Mouse (Mus musculus): ENCODE data around the gene Bub1b. TPM values are rescaled to one million over a fixed set of nuclear protein-coding genes. Genes with fewer than 3 reads are reported as not detected.

Gene Bub1b
- polyA plus RNA-seq, 1 experiment, result 3.4 TPM

DNA sequence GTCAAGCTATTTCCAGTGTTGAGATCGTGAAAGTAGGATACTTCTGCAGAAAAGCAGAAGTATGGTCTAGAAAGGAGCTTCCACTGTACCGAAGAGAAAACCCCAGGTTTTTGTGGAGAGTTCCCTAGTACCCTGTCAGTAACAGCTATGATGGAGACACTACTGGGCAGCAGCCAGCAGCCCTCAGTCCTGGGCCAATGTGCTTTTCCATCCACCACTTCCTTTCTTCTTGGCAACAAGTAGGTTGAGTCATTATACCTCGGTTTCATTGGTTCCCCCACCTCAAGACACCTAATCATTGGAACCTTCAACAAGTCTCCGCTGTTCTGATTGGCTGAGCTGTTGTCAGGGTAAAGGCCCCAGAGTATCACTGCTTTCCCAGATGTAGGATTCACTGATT is 6.9 kb upstream of the Bub1b start:
- DNase-seq, result no peak
- Histone ChIP-seq H3K4me1 (ENCODE audit: control insufficient read depth, insufficient read depth, low read length) (no peaks in the 10 kb centered on the region), H3K27ac (ENCODE audit: insufficient read depth, low read length) (no peak overlapping the region), H3K27me3 (ENCODE audit: control insufficient read depth, insufficient read depth, low read length) (no peaks in the 10 kb centered on the region), H3K4me3 (replicated peaks; ENCODE audit: insufficient read depth, low read depth, low read length) (no peak overlapping the region)
- 87% methylated on average over 4 of the region's 4 CpGs for WGBS
- no peak for TF ChIP-seq POLR2A (IDR thresholded peaks at IDR 0.05; ENCODE audit: borderline replicate concordance, insufficient read depth, low read length)
- TF ChIP-seq CTCF (IDR thresholded peaks at IDR 0.05; ENCODE audit: borderline replicate concordance, insufficient read depth, low read depth, low read length), result no peak

DNA sequence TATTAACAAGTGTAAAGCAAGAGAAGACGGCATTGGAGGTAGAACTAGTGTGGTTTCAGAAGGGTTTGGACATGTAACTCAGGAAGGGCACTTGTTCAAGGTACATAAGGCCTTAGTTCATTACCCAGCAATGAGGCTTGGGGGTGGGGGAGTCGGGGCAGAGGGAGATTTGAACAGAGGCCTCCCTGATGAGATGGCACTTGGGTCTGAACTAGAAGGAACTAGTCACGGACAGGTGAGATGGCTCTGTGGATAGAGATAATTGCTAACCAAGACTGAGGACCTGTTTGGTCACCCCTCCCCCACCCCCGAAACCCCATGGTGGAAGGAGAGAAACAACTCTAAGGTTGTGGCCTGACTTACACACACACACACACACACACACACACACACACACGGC is 1.1 kb downstream of the Bub1b start:
- no peaks in the 10 kb centered on the region for H3K4me1 ChIP-seq (ENCODE audit: control insufficient read depth, insufficient read depth, low read length)
- no peaks in the 10 kb centered on the region for H3K27me3 ChIP-seq (ENCODE audit: control insufficient read depth, insufficient read depth, low read length)
- no peak overlapping the region for H3K27ac ChIP-seq (ENCODE audit: insufficient read depth, low read length)
- no peak overlapping the region for H3K4me3 ChIP-seq (replicated peaks; ENCODE audit: insufficient read depth, low read depth, low read length)
- 31% methylated on average over 5 of the region's 5 CpGs for WGBS
- DNase-seq, result no peak
- TF ChIP-seq CTCF (IDR thresholded peaks at IDR 0.05; ENCODE audit: borderline replicate concordance, insufficient read depth, low read depth, low read length) (no peak), POLR2A (IDR thresholded peaks at IDR 0.05; ENCODE audit: borderline replicate concordance, insufficient read depth, low read length) (no peak)

DNA sequence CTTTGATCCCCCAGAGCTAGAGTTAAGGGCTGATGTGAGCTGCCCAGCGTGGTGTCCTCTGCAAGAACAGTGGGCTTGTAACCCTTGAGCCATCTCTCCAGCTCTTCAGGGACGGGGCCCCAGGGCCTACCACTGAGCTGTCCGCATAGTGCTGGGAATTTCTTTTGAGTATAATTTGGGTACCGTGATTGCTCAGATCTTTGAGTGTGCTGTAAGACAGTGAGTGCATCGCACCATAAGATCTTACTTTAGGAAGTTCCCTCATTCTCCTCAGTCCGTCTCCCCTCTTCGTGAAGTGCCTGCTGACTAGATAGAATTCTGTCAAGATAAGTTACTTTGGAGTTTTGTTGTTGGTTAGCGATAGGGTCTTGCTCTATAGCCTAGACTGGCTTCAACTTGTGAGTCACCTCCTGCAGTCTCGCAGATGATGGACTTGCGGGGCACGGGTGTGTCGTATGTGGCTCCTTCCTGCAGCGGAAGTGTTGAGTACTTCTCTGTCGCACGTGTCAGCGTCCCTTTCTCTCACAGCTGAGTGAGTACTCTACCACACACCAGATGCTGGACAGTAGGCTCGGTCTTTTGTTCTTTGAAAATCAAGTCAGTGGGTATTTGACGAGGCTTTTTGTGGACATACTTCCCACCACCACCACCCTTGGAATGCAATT is 3.7 kb downstream of the Bub1b start:
- WGBS, result 65% methylated on average over 18 of the region's 18 CpGs
- Histone ChIP-seq H3K27me3 (ENCODE audit: control insufficient read depth, insufficient read depth, low read length) (no peaks in the 10 kb centered on the region), H3K4me1 (ENCODE audit: control insufficient read depth, insufficient read depth, low read length) (no peaks in the 10 kb centered on the region), H3K4me3 (replicated peaks; ENCODE audit: insufficient read depth, low read depth, low read length) (no peak overlapping the region), H3K27ac (ENCODE audit: insufficient read depth, low read length) (no peak overlapping the region)
- no peak for TF ChIP-seq CTCF (IDR thresholded peaks at IDR 0.05; ENCODE audit: borderline replicate concordance, insufficient read depth, low read depth, low read length)
- TF ChIP-seq POLR2A (IDR thresholded peaks at IDR 0.05; ENCODE audit: borderline replicate concordance, insufficient read depth, low read length), result no peak
- no peak for DNase-seq

DNA sequence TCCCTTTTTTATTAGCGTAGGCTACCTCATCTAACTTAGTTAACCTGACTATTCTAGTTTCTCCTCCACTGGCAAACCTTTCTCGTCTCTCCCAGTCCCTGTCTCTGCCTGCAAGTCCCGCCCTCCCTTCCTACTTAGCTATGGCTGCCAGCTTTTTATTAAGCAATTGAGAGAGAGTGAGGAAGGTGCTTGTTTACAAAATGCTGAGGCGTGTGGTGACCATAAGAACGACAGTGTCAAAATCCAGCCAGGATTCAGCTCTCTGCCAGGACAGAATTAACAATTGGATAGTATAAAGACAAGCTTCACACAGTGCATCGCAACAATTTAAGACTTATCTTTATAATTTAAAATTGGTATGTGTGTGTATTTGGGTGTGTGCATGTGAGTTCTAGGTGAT is 6.1 kb downstream of the Bub1b start:
- H3K4me1 ChIP-seq (ENCODE audit: control insufficient read depth, insufficient read depth, low read length), result no peaks in the 10 kb centered on the region
- H3K4me3 ChIP-seq (replicated peaks; ENCODE audit: insufficient read depth, low read depth, low read length), result no peak overlapping the region
- no peaks in the 10 kb centered on the region for H3K27me3 ChIP-seq (ENCODE audit: control insufficient read depth, insufficient read depth, low read length)
- TF ChIP-seq CTCF (IDR thresholded peaks at IDR 0.05; ENCODE audit: borderline replicate concordance, insufficient read depth, low read depth, low read length) (no peak), POLR2A (IDR thresholded peaks at IDR 0.05; ENCODE audit: borderline replicate concordance, insufficient read depth, low read length) (no peak)
- WGBS, result 85% methylated on average over 6 of the region's 6 CpGs
- H3K27ac ChIP-seq (ENCODE audit: insufficient read depth, low read length), result no peak overlapping the region
- no peak for DNase-seq

DNA sequence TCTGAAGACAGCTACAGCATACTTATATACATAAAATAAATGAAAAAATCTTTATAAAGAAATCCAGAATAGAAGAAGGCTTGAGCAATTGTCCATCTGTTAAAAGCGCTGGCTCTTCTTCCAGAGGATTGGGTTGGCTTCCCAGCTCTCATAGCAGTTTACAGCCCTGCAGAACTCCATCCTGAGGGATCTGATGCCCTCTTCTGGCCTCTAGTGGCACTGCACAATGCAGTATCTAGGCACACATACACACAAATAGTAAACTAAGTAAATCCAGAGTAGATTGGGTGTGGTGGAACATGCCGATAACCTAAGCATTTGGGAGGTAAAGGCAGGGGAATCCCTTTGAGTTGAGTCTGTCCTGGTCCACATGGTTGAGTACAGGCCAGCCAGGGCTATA is 8.0 kb downstream of the Bub1b start:
- H3K27ac ChIP-seq (ENCODE audit: insufficient read depth, low read length), result no peak overlapping the region
- peak; percentile 12 to 30 for DNase-seq
- H3K4me3 ChIP-seq (replicated peaks; ENCODE audit: insufficient read depth, low read depth, low read length), result no peak overlapping the region
- TF ChIP-seq POLR2A (IDR thresholded peaks at IDR 0.05; ENCODE audit: borderline replicate concordance, insufficient read depth, low read length) (no peak), CTCF (IDR thresholded peaks at IDR 0.05; ENCODE audit: borderline replicate concordance, insufficient read depth, low read depth, low read length) (peak; percentile 54; the same call in 1 of the 2 replicates)
- no peaks in the 10 kb centered on the region for H3K4me1 ChIP-seq (ENCODE audit: control insufficient read depth, insufficient read depth, low read length)
- no peaks in the 10 kb centered on the region for H3K27me3 ChIP-seq (ENCODE audit: control insufficient read depth, insufficient read depth, low read length)
- WGBS, result 78% methylated on average over 2 of the region's 2 CpGs

DNA sequence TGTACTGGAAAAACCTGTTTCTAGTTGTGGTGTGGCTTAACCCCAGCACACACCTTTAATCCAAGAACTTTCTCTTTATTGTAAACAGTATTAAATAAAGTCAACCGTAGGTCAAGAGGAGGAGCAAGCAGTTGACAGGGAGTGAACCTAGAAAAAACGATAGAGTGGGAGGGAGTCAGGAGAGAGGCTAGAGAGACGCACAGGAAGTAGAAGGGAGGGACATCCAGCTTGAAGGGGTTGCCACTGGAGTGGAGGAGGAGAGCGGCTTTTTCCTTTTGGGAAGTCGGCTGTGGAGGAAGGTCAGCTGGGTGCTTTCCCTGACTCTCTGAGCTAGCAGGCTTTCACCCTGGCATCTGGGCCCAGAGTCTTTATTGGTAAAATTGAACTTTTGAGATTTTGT is 9.0 kb downstream of the Bub1b start:
- TF ChIP-seq CTCF (IDR thresholded peaks at IDR 0.05; ENCODE audit: borderline replicate concordance, insufficient read depth, low read depth, low read length) (no peak), POLR2A (IDR thresholded peaks at IDR 0.05; ENCODE audit: borderline replicate concordance, insufficient read depth, low read length) (no peak)
- H3K4me1 ChIP-seq (ENCODE audit: control insufficient read depth, insufficient read depth, low read length), result no peaks in the 10 kb centered on the region
- H3K27ac ChIP-seq (ENCODE audit: insufficient read depth, low read length), result no peak overlapping the region
- DNase-seq, result no peak
- 78% methylated on average over 5 of the region's 5 CpGs for WGBS
- H3K27me3 ChIP-seq (ENCODE audit: control insufficient read depth, insufficient read depth, low read length), result no peaks in the 10 kb centered on the region
- H3K4me3 ChIP-seq (replicated peaks; ENCODE audit: insufficient read depth, low read depth, low read length), result no peak overlapping the region

DNA sequence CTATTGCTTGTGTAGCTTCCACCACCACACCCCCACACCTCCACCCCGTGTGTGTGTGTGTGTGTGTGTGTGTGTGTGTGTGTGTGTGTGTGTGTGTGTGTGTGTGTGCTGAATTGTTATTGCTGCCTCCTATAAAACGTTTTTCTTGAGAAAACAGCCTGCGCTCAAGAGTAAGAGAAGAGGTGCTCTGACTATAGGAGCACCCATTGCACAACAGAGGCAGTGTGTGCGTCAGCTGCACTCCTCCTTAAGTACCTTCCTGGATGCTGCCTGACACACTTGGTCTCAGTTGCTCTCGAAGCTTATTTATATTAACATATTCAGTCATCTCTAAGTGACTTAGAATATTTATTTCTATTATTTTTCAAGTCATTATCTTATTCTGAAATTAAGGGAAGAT is 20.0 kb downstream of the Bub1b start:
- DNase-seq, result no peak
- no peak for TF ChIP-seq CTCF (IDR thresholded peaks at IDR 0.05; ENCODE audit: borderline replicate concordance, insufficient read depth, low read depth, low read length)
- no peak for TF ChIP-seq POLR2A (IDR thresholded peaks at IDR 0.05; ENCODE audit: borderline replicate concordance, insufficient read depth, low read length)
- WGBS, result 88% methylated on average over 5 of the region's 5 CpGs

DNA sequence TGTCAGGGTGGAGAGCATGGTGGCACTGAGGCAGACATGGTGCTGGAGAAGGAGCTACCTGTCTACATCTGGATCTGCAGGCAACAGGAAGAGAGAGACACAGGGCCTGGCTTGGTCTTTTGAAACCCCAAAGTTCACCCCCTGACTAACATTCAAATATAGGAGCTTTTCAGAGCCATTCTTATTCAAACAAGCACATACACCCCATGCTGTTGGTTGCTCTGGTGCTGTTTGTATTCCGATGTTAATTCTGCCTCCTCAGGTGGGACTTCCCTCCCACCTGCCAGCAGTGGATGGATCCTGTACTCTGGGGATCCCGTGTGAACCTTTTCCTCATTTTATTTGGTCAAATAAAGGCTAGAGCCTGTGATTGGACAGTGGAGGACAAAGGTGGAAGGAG is 22.1 kb downstream of the Bub1b start:
- H3K27me3 ChIP-seq (ENCODE audit: control insufficient read depth, insufficient read depth, low read length), result no peaks in the 10 kb centered on the region
- no peak overlapping the region for H3K27ac ChIP-seq (ENCODE audit: insufficient read depth, low read length)
- no peak for DNase-seq
- no peaks in the 10 kb centered on the region for H3K4me1 ChIP-seq (ENCODE audit: control insufficient read depth, insufficient read depth, low read length)
- 71% methylated on average over 2 of the region's 2 CpGs for WGBS
- TF ChIP-seq POLR2A (IDR thresholded peaks at IDR 0.05; ENCODE audit: borderline replicate concordance, insufficient read depth, low read length) (no peak), CTCF (IDR thresholded peaks at IDR 0.05; ENCODE audit: borderline replicate concordance, insufficient read depth, low read depth, low read length) (no peak)
- no peak overlapping the region for H3K4me3 ChIP-seq (replicated peaks; ENCODE audit: insufficient read depth, low read depth, low read length)

More for the DNA sequence above, 20.0 kb downstream of the Bub1b start:
- H3K4me3 ChIP-seq (replicated peaks; ENCODE audit: insufficient read depth, low read depth, low read length), result no peak overlapping the region
- no peaks in the 10 kb centered on the region for H3K4me1 ChIP-seq (ENCODE audit: control insufficient read depth, insufficient read depth, low read length)
- no peak overlapping the region for H3K27ac ChIP-seq (ENCODE audit: insufficient read depth, low read length)
- H3K27me3 ChIP-seq (ENCODE audit: control insufficient read depth, insufficient read depth, low read length), result no peaks in the 10 kb centered on the region

Data from cerebellum, adult 2 months (tissue).